Mouse (Mus musculus): ENCODE measurements at regions not wholly inside any gene's neighbourhood (a gene's known extent, or its start where the extent isn't known, plus 50 kb on each side); places are given as distances from the start of the nearest gene placed in this dataset.

- no peak for TF ChIP-seq CTCF (IDR thresholded peaks at IDR 0.05; ENCODE audit: low read depth)
- TF ChIP-seq EP300 (IDR thresholded peaks at IDR 0.05; ENCODE audit: low read depth) = no peak
Measured at GRCm38 (mm10) chr7:125335586-125336165, 108.8 kb upstream of the Kdm8 start.

All from liver, postnatal 0 days (tissue).